Mouse (Mus musculus) hindbrain, embryonic 11.5 days (tissue): Measurements from ENCODE around the gene Armc9. TPM values are rescaled to one million over a fixed set of nuclear protein-coding genes. Genes with fewer than 3 reads are reported as not detected.

ENCODE experiments used
- ATAC-seq: fragments of 200-750 bp; cut with Nextera tagmentation; 2 replicates; pipeline ENCODE4 v1.8.0; 2017; ENCODE audit warnings: mild to moderate bottlenecking, moderate TSS enrichment, moderate library complexity; ENCODE audit not compliant: low FRiP score
- DNase-seq: peaks from one replicate; pipeline ENCODE4 v3.0.0-alpha.2; 2015; ENCODE audit warnings: low spot score
- H3K27ac ChIP-seq: fragments of 300-500 bp; sonication (generic); 2 replicates; pipeline ENCODE4 v1.5.1; 2014; ENCODE audit warnings: mild to moderate bottlenecking, low read depth, low read length
- H3K27me3 ChIP-seq: fragments of 300-500 bp; sonication (generic); 2 replicates; pipeline ENCODE4 v1.6.1; 2014; ENCODE audit warnings: mild to moderate bottlenecking, low read length, moderate library complexity, mixed read lengths; ENCODE audit not compliant: control insufficient read depth, insufficient read depth
- H3K36me3 ChIP-seq: fragments of 300-500 bp; sonication (generic); 2 replicates; pipeline ENCODE4 v1.6.1; 2014; ENCODE audit warnings: mild to moderate bottlenecking, low read length, moderate library complexity, mixed read lengths; ENCODE audit not compliant: control insufficient read depth, insufficient read depth
- H3K4me1 ChIP-seq: fragments of 300-500 bp; sonication (generic); replicated peaks from 2 replicates; pipeline ENCODE4 v1.6.1; 2014; ENCODE audit warnings: low read length, mixed read lengths; ENCODE audit not compliant: control insufficient read depth, insufficient read depth
- H3K4me2 ChIP-seq: fragments of 300-500 bp; sonication (generic); replicated peaks from 2 replicates; pipeline ENCODE4 v1.6.1; 2014; ENCODE audit warnings: mild to moderate bottlenecking, low read depth, low read length
- H3K4me3 ChIP-seq: fragments of 300-500 bp; sonication (generic); 2 replicates; pipeline ENCODE4 v1.5.1; 2014; ENCODE audit warnings: low read depth, low read length
- H3K9ac ChIP-seq: fragments of 300-500 bp; sonication (generic); 2 replicates; pipeline ENCODE4 v1.6.1; 2014; ENCODE audit warnings: low read depth, low read length
- H3K9me3 ChIP-seq: fragments of 300-500 bp; sonication (generic); 2 replicates; pipeline ENCODE4 v1.6.1; 2016; ENCODE audit warnings: low read length; ENCODE audit not compliant: control insufficient read depth
- WGBS: fragments of 180-500 bp; shearing (Covaris S2); extraction: QIAGEN DNeasy Blood & Tissue Kit; methylation state at CpG from one replicate; pipeline ENCODE4 v1.1.7; 2014; 5-methylcytosine and 5-hydroxymethylcytosine counted together
- polyA plus RNA-seq: library from polyadenylated mRNA; unstranded; fragments of >200 nt; fragmentation: Nextera tagmentation; extraction: Ambion mirVana; gene quantifications from 2 replicates; pipeline ENCODE4 v1.2.1, GENCODE M21; 2014

The Armc9 gene
- polyA plus RNA-seq = 33.9 and 36.1 TPM in 2 replicates

- peak within 1 kb of the TSS; percentile 60 for H3K9ac ChIP-seq
- 4% methylated on average over 40 of the region's 40 CpGs for WGBS
- ATAC-seq = peak; percentile 99
Measured at GRCm38 (mm10) chr1:86154133-86154823, at the start of gene Armc9. TSS of gene Armc9 (plus strand) at chr1:86154780.

GRCm38 (mm10) chr1:86105054-86105453 lies 49.5 kb upstream of the Armc9 start:
- H3K4me2 ChIP-seq = no peak overlapping the region
- H3K9me3 ChIP-seq = no peaks in the 10 kb centered on the region
- no peaks in the 10 kb centered on the region for H3K4me1 ChIP-seq
- 93% methylated on average over 1 of the region's 1 CpGs for WGBS
- no peak overlapping the region for H3K4me3 ChIP-seq
- no peak overlapping the region for H3K27ac ChIP-seq
- no peak for DNase-seq
- no peaks in the 10 kb centered on the region for H3K27me3 ChIP-seq
- ATAC-seq = no peak
- no peak overlapping the region for H3K9ac ChIP-seq
- H3K36me3 ChIP-seq = no peaks in the 10 kb centered on the region

More at GRCm38 (mm10) chr1:86154133-86154823, at the start of gene Armc9:
- Histone ChIP-seq H3K27ac (peak within 1 kb of the TSS; percentile 53), H3K9me3 (no peaks in the 10 kb centered on the region), H3K4me1 (peaks cover 4% of the 10 kb centered on the region; the same call in 1 of the 2 replicates), H3K4me2 (peak within 1 kb of the TSS; percentile 60), H3K4me3 (peak within 1 kb of the TSS; percentile 55), H3K36me3 (no peaks in the 10 kb centered on the region), H3K27me3 (no peaks in the 10 kb centered on the region)
- DNase-seq = peak; percentile 92

- H3K27me3 ChIP-seq = no peaks in the 10 kb centered on the region
- H3K4me3 ChIP-seq = no peak within 1 kb of the TSS
- H3K36me3 ChIP-seq = no peaks in the 10 kb centered on the region
- no peak within 1 kb of the TSS for H3K4me2 ChIP-seq
- DNase-seq (no peak), ATAC-seq (no peak)
- no peak within 1 kb of the TSS for H3K9ac ChIP-seq
- H3K27ac ChIP-seq = no peak within 1 kb of the TSS
- H3K4me1 ChIP-seq = no peaks in the 10 kb centered on the region
- WGBS = 81% methylated on average over 6 of the region's 6 CpGs
- H3K9me3 ChIP-seq = no peaks in the 10 kb centered on the region
Measured at GRCm38 (mm10) chr1:86111779-86112178, 42.8 kb upstream of the Armc9 start, which contains the start of gene Htr2b. TSS of gene Htr2b (minus strand) at chr1:86111970.

- no peaks in the 10 kb centered on the region for H3K27me3 ChIP-seq
- no peak for DNase-seq
- 97% methylated on average over 3 of the region's 3 CpGs for WGBS
- H3K9me3 ChIP-seq = no peaks in the 10 kb centered on the region
- no peak overlapping the region for H3K9ac ChIP-seq
- no peaks in the 10 kb centered on the region for H3K4me1 ChIP-seq
- H3K36me3 ChIP-seq = peaks cover 5% of the 10 kb centered on the region; the same call in 1 of the 2 replicates
- ATAC-seq = no peak
- H3K27ac ChIP-seq = no peak overlapping the region
- H3K4me2 ChIP-seq = no peak overlapping the region
- no peak overlapping the region for H3K4me3 ChIP-seq
Measured at GRCm38 (mm10) chr1:86114141-86114540, 40.4 kb upstream of the Armc9 start.

- DNase-seq = no peak
- Histone ChIP-seq H3K4me2 (no peak overlapping the region), H3K27ac (no peak overlapping the region), H3K36me3 (peaks cover 8% of the 10 kb centered on the region; the same call in 1 of the 2 replicates), H3K9ac (no peak overlapping the region), H3K27me3 (no peaks in the 10 kb centered on the region), H3K9me3 (no peaks in the 10 kb centered on the region), H3K4me1 (no peaks in the 10 kb centered on the region), H3K4me3 (no peak overlapping the region)
- ATAC-seq = no peak
- 93% methylated on average over 4 of the region's 4 CpGs for WGBS
Measured at GRCm38 (mm10) chr1:86119549-86119948, 35.0 kb upstream of the Armc9 start.

- 98% methylated on average over 2 of the region's 2 CpGs for WGBS
- Histone ChIP-seq H3K4me3 (no peak overlapping the region), H3K4me1 (no peaks in the 10 kb centered on the region), H3K27ac (no peak overlapping the region), H3K4me2 (no peak overlapping the region), H3K36me3 (peaks cover 7% of the 10 kb centered on the region), H3K27me3 (no peaks in the 10 kb centered on the region), H3K9me3 (no peaks in the 10 kb centered on the region), H3K9ac (no peak overlapping the region)
- no peak for DNase-seq
- no peak for ATAC-seq
Measured at GRCm38 (mm10) chr1:86126036-86126435, 28.5 kb upstream of the Armc9 start.

- DNase-seq = no peak
- H3K36me3 ChIP-seq = peaks cover 7% of the 10 kb centered on the region
Measured at GRCm38 (mm10) chr1:86133337-86133736, 21.2 kb upstream of the Armc9 start, which contains the start of gene Gm21972. TSS of gene Gm21972 (plus strand) at chr1:86133637.

GRCm38 (mm10) chr1:86135315-86135714 lies 19.3 kb upstream of the Armc9 start:
- no peak overlapping the region for H3K9ac ChIP-seq
- H3K27me3 ChIP-seq = no peaks in the 10 kb centered on the region
- no peak for ATAC-seq
- H3K27ac ChIP-seq = no peak overlapping the region
- no peaks in the 10 kb centered on the region for H3K9me3 ChIP-seq
- no peak for DNase-seq
- peaks cover 7% of the 10 kb centered on the region for H3K36me3 ChIP-seq
- H3K4me1 ChIP-seq = no peaks in the 10 kb centered on the region
- no peak overlapping the region for H3K4me3 ChIP-seq
- no peak overlapping the region for H3K4me2 ChIP-seq
- 94% methylated on average over 6 of the region's 6 CpGs for WGBS

More at GRCm38 (mm10) chr1:86133337-86133736, 21.2 kb upstream of the Armc9 start, which contains the start of gene Gm21972:
- H3K4me2 ChIP-seq = no peak within 1 kb of the TSS
- H3K4me1 ChIP-seq = no peaks in the 10 kb centered on the region
- H3K27ac ChIP-seq = no peak within 1 kb of the TSS
- no peaks in the 10 kb centered on the region for H3K27me3 ChIP-seq
- H3K9ac ChIP-seq = no peak within 1 kb of the TSS
- no peak within 1 kb of the TSS for H3K4me3 ChIP-seq
- 94% methylated on average over 4 of the region's 4 CpGs for WGBS
- ATAC-seq = no peak
- H3K9me3 ChIP-seq = no peaks in the 10 kb centered on the region

- Histone ChIP-seq H3K4me1 (no peaks in the 10 kb centered on the region), H3K4me2 (no peak overlapping the region), H3K9ac (no peak overlapping the region), H3K9me3 (no peaks in the 10 kb centered on the region), H3K27ac (no peak overlapping the region), H3K27me3 (no peaks in the 10 kb centered on the region), H3K36me3 (no peaks in the 10 kb centered on the region), H3K4me3 (no peak overlapping the region)
- 89% methylated on average over 3 of the region's 3 CpGs for WGBS
- ATAC-seq = no peak
- DNase-seq = no peak
Measured at GRCm38 (mm10) chr1:86141081-86141480, 13.5 kb upstream of the Armc9 start.
